Mouse (Mus musculus) intestine, embryonic 14.5 days (tissue): ENCODE data around the gene Ikbke. TPM values are rescaled to one million over a fixed set of nuclear protein-coding genes. Genes with fewer than 3 reads are reported as not detected.

Experiments
- ATAC-seq: fragments of 200-750 bp; cut with Nextera tagmentation; replicated peaks from 2 replicates; pipeline ENCODE4 v1.8.0; 2017; ENCODE audit warnings: low read depth, moderate number of reproducible peaks, moderate TSS enrichment, moderate library complexity; ENCODE audit not compliant: low FRiP score, low TSS enrichment
- DNase-seq: peaks from one replicate; pipeline ENCODE4 v3.0.0-alpha.2; 2018; ENCODE audit warnings: low spot score
- H3K27ac ChIP-seq: fragments of 300-500 bp; sonication (generic); 2 replicates; pipeline ENCODE4 v1.5.1; 2014; ENCODE audit warnings: low read depth, mild to moderate bottlenecking, control low read depth
- H3K27me3 ChIP-seq: fragments of 300-500 bp; sonication (generic); replicated peaks from 2 replicates; pipeline ENCODE4 v1.6.1; 2014; ENCODE audit warnings: low read length, control low read depth; ENCODE audit not compliant: control insufficient read depth, insufficient read depth
- H3K36me3 ChIP-seq: fragments of 300-500 bp; sonication (generic); 2 replicates; pipeline ENCODE4 v1.6.1; 2014; ENCODE audit warnings: low read length, control low read depth; ENCODE audit not compliant: control insufficient read depth, insufficient read depth
- H3K4me1 ChIP-seq: fragments of 300-500 bp; sonication (generic); replicated peaks from 2 replicates; pipeline ENCODE4 v1.6.1; 2014; ENCODE audit warnings: low read length, control low read depth, mixed read lengths; ENCODE audit not compliant: control insufficient read depth, insufficient read depth
- H3K4me2 ChIP-seq: fragments of 300-500 bp; sonication (generic); 2 replicates; pipeline ENCODE4 v1.6.1; 2014; ENCODE audit warnings: low read length
- H3K4me3 ChIP-seq: fragments of 300-500 bp; sonication (generic); 2 replicates; pipeline ENCODE4 v1.5.1; 2014; ENCODE audit warnings: low read depth, low read length, control low read depth, mixed read lengths
- H3K9ac ChIP-seq: fragments of 300-500 bp; sonication (generic); 2 replicates; pipeline ENCODE4 v1.6.1; 2014; ENCODE audit warnings: mild to moderate bottlenecking, low read length
- H3K9me3 ChIP-seq: fragments of 300-500 bp; sonication (generic); 2 replicates; pipeline ENCODE4 v1.6.1; 2016; ENCODE audit warnings: low read length, control low read depth; ENCODE audit not compliant: control insufficient read depth
- WGBS: fragments of 180-500 bp; shearing (Covaris S2); extraction: QIAGEN DNeasy Blood & Tissue Kit; methylation state at CpG from one replicate; pipeline ENCODE4 v1.1.7; 2014; 5-methylcytosine and 5-hydroxymethylcytosine counted together
- polyA plus RNA-seq: library from polyadenylated mRNA; unstranded; fragments of >200 nt; fragmentation: Nextera tagmentation; extraction: Ambion mirVana; gene quantifications from 2 replicates; pipeline ENCODE4 v1.2.1, GENCODE M21; 2014

Ikbke gene
- polyA plus RNA-seq, 1 experiment from 2014 or later = 4.7 TPM

DNA sequence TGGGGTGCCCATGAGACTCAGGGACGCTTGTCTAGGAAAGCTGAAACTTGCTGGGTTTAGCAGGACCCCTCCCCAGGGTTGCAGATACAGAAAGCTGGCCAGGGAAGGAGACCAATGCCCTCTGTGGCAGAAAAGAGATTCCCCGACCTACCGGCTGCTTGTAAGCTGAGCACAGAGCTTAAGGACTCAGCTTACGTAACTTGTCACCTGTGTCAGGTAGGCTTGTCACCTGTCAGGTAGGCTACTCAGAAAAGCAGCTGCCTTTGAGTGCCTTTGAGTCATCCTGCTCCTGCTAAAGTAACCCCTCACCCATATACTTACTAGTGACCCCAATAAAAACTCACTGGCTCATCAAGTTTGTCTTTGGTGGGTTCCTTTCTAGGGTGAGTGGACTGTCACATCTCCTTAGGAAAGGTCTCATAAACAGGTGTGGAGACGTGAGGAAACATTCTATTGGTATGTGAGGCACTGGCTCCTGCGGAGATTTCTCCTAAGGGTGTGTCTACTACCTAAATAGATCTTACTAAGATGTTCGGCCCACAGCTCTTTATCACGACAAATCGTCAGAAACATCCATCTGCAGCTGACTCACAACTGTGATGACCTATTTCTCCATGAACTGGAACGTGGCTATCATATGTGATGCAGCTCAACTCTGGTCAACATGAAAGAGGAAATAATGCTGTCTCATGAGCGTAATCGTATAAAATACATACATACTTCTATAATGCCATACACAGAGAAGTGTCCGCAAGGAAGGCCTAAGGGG lies 57.4 kb downstream of the Ikbke start:
- ATAC-seq (no peak), DNase-seq (no peak)
- Histone ChIP-seq H3K9me3 (no peaks in the 10 kb centered on the region), H3K4me3 (no peak overlapping the region), H3K4me2 (no peak overlapping the region), H3K27ac (no peak overlapping the region), H3K4me1 (no peaks in the 10 kb centered on the region), H3K9ac (no peak overlapping the region), H3K27me3 (no peaks in the 10 kb centered on the region), H3K36me3 (no peaks in the 10 kb centered on the region)
- WGBS = 79% methylated on average over 13 of the region's 13 CpGs

DNA sequence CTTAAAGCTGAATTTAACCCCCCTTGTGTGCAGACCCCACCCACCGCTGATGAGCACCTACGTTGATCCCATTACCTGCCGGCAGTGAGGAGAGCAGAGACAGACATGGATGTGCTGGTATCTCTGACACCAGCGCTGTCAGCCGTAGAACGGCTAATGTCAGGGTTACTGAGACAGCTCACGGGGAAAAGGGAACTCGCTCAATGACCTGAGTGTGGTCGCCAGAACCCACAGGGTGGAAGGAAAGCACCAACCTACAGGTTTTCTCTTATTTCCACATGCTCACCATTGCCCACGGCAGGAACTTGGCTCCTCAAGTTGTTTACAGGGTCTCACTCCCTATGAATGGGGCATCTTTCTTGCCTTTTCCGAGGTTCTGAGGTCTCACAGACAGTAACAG lies 60.5 kb downstream of the Ikbke start:
- Histone ChIP-seq H3K27me3 (no peaks in the 10 kb centered on the region), H3K4me3 (no peak overlapping the region), H3K27ac (no peak overlapping the region), H3K9ac (no peak overlapping the region), H3K9me3 (no peaks in the 10 kb centered on the region), H3K4me1 (no peaks in the 10 kb centered on the region), H3K4me2 (no peak overlapping the region), H3K36me3 (no peaks in the 10 kb centered on the region)
- no peak for ATAC-seq
- no peak for DNase-seq
- 87% methylated on average over 11 of the region's 11 CpGs for WGBS

DNA sequence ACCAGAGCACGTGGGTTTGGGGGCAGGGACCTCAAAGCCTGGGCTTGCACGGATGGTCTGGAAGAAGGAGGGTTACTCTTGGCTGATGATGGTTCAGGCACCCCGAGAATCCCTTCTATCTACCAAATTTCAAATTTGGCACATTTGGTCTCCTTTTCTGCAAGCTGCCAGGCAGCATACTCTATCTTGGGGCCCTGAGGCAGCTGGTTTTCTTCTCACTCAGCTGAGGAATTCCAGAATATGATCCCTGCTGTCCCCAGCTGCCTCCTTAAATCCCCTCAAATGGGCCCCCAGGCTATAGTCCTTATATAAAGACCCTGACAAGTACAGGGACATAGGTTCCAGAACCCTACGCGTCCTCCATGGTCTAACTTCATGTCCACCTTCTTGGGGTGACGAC lies 66.0 kb downstream of the Ikbke start:
- Histone ChIP-seq H3K4me3 (no peak overlapping the region), H3K27me3 (no peaks in the 10 kb centered on the region), H3K9me3 (no peaks in the 10 kb centered on the region), H3K9ac (no peak overlapping the region), H3K4me2 (no peak overlapping the region), H3K36me3 (no peaks in the 10 kb centered on the region), H3K4me1 (peaks cover 4% of the 10 kb centered on the region; the same call in 1 of the 2 replicates), H3K27ac (0 out of 2 replicates have a peak overlapping the region, but pooled peaks have one; percentile 22)
- WGBS = 77% methylated on average over 6 of the region's 6 CpGs
- ATAC-seq = no peak
- no peak for DNase-seq

DNA sequence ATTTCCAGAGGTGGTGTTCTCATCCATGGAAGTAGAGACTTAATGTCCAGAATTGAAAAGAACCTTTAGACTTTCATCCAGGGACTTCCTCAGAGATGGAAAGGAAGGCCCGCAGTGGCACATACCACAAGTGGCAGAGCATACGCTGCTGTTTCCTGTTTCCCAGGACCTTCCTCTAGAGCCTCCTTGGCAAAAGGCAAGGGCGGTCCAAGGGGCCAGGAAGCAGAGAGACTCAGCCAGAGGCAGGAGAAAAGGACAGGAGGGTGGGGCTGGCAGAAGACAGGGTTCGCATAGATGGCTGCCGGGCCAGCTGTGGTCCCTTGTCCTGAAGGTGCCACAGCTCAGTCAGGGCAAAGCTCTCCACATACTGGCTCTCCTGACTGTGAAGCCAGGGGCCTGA lies 66.5 kb downstream of the Ikbke start:
- Histone ChIP-seq H3K4me2 (no peak overlapping the region), H3K9ac (no peak overlapping the region), H3K36me3 (no peaks in the 10 kb centered on the region), H3K4me3 (no peak overlapping the region), H3K4me1 (peaks cover 4% of the 10 kb centered on the region; the same call in 1 of the 2 replicates), H3K9me3 (no peaks in the 10 kb centered on the region), H3K27me3 (no peaks in the 10 kb centered on the region), H3K27ac (0 out of 2 replicates have a peak overlapping the region, but pooled peaks have one; percentile 22)
- ATAC-seq = no peak
- 46% methylated on average over 5 of the region's 5 CpGs for WGBS
- no peak for DNase-seq

DNA sequence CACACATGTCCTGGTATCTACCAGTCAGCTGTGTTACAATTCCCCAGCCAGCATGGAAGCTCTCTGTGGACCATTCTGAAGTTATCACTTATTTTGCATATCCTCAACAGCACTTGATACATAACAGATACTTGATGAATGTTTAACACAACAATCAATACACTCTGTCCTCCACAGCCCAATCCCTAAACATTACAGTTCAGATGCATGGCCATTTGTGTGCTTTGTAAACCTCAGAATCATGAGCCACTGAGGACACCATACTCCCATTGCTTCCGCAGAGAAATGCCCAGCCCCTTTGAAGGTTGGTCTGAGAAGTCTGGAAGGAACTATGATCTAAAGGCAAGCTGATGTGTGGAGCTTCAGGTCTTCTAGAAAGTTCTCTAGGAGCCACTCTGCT lies 67.8 kb downstream of the Ikbke start:
- ATAC-seq (no peak), DNase-seq (no peak)
- Histone ChIP-seq H3K27me3 (no peaks in the 10 kb centered on the region), H3K4me1 (peaks cover 4% of the 10 kb centered on the region; the same call in 1 of the 2 replicates), H3K4me3 (no peak overlapping the region), H3K27ac (no peak overlapping the region), H3K9ac (no peak overlapping the region), H3K36me3 (no peaks in the 10 kb centered on the region), H3K4me2 (no peak overlapping the region), H3K9me3 (no peaks in the 10 kb centered on the region)
- 86% methylated on average over 1 of the region's 1 CpGs for WGBS

DNA sequence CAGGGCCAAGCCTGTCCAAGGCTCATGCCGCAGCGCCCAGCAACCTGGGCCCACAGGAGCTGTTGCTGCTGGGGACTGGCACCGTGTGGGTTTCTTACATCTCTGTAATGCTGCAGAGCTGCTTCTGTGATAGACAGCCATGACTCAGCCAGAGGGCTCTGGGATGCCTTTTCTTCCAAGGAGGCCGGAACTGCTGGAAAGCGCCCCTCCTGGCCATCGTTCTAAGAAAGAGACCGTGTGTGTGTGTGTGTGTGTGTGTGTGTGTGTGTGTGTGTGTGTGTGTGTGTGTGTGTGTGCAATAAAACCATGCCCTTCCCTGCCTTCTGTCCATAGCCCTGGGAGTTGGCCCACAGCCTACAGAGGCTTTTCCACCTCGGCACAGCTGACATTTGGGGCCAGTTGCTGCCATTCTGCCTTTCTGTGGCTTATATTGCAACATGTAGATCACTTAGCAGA lies 69.4 kb downstream of the Ikbke start:
- 70% methylated on average over 7 of the region's 8 CpGs for WGBS
- H3K27ac ChIP-seq = no peak overlapping the region
- DNase-seq (no peak), ATAC-seq (no peak)
- H3K4me1 ChIP-seq = peaks cover 4% of the 10 kb centered on the region; the same call in 1 of the 2 replicates
- H3K4me3 ChIP-seq = no peak overlapping the region
- H3K9ac ChIP-seq = no peak overlapping the region
- no peaks in the 10 kb centered on the region for H3K9me3 ChIP-seq
- no peak overlapping the region for H3K4me2 ChIP-seq
- no peaks in the 10 kb centered on the region for H3K27me3 ChIP-seq
- H3K36me3 ChIP-seq = no peaks in the 10 kb centered on the region

DNA sequence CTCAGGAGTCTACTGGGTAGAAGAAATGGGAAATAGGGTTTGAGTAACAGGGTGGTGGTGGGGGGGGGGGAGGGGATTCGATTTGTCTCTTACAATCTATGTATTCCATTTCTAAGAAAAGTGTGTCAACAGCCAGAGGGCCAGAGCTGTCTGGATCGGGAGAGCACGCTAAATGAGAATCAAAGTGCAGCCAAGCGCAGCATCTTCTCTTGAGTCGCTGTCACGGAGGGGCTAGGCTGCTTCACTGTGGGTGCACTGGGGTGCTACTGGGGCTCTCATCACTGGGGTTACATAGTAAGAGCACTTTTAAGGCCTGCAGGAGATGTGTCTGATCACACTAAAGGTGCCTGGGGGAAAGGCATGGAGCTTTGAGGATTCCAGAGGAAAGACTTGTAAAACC lies 70.6 kb downstream of the Ikbke start:
- H3K4me1 ChIP-seq = peaks cover 4% of the 10 kb centered on the region; the same call in 1 of the 2 replicates
- no peaks in the 10 kb centered on the region for H3K36me3 ChIP-seq
- no peak overlapping the region for H3K9ac ChIP-seq
- no peaks in the 10 kb centered on the region for H3K27me3 ChIP-seq
- 93% methylated on average over 6 of the region's 6 CpGs for WGBS
- no peak overlapping the region for H3K4me3 ChIP-seq
- no peak for DNase-seq
- no peak overlapping the region for H3K4me2 ChIP-seq
- no peaks in the 10 kb centered on the region for H3K9me3 ChIP-seq
- no peak overlapping the region for H3K27ac ChIP-seq
- no peak for ATAC-seq

DNA sequence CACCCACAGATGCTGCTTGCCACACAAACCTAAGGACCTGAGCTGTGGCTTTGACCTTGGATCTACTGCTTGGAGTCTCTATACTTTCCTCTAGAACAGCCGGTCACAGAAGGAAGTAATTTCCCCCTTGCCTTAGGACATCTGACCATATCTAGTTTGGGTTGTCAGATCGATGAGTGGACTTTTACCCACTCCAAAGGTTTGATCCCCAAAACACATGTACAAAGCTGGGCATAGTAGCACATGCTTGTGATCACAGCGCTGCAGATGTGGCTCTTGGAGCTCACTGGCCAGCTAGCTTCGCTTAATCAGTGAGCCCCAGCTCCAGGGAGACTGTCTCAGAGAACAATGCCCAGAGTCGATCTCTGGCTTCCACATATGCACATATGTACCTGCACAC lies 71.3 kb downstream of the Ikbke start:
- Histone ChIP-seq H3K27ac (no peak overlapping the region), H3K36me3 (no peaks in the 10 kb centered on the region), H3K4me3 (no peak overlapping the region), H3K27me3 (no peaks in the 10 kb centered on the region), H3K4me1 (peaks cover 3% of the 10 kb centered on the region; the same call in 1 of the 2 replicates), H3K9me3 (no peaks in the 10 kb centered on the region), H3K4me2 (no peak overlapping the region), H3K9ac (no peak overlapping the region)
- DNase-seq (no peak), ATAC-seq (no peak)
- WGBS = 88% methylated on average over 5 of the region's 5 CpGs

DNA sequence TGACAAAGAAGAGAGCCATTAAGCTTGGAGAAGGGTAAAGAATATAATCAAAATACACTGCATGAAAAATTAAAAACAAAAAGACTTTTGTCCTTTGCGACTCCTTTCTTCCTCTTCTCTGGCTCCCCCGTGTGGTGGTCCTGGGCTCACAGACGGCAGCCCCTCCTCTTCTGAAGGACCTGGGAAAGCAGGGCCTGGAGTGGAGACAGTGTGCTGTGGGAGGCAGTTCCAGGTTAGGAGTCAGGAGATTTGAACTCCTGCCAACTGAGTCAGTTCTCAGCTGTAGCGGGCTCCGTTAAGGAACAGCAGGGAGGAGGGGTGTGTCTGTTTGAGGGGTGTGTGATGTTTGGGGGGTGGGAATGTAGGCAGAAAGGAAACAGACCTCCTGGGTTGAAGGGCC lies 71.9 kb downstream of the Ikbke start:
- Histone ChIP-seq H3K9ac (no peak overlapping the region), H3K4me1 (no peaks in the 10 kb centered on the region; the same call in 1 of the 2 replicates), H3K27me3 (no peaks in the 10 kb centered on the region), H3K27ac (no peak overlapping the region), H3K4me2 (no peak overlapping the region), H3K36me3 (no peaks in the 10 kb centered on the region), H3K4me3 (no peak overlapping the region), H3K9me3 (no peaks in the 10 kb centered on the region)
- 3% methylated on average over 5 of the region's 5 CpGs for WGBS
- DNase-seq = peak; percentile 85
- peak; percentile 65; the same call in 1 of the 2 replicates for ATAC-seq
